Mouse (Mus musculus): ENCODE measurements around the gene Il4i1. TPM values are rescaled to one million over a fixed set of nuclear protein-coding genes. Genes with fewer than 3 reads are reported as not detected.
"Not testable (repeated sequence)": the region's sequence is repeated elsewhere in the genome, so short reads cannot be mapped to it uniquely, and the experiment has no call there.

Il4i1 gene
- polyA plus RNA-seq, 1 experiment from 2014 or later = 1.1 TPM

DNA sequence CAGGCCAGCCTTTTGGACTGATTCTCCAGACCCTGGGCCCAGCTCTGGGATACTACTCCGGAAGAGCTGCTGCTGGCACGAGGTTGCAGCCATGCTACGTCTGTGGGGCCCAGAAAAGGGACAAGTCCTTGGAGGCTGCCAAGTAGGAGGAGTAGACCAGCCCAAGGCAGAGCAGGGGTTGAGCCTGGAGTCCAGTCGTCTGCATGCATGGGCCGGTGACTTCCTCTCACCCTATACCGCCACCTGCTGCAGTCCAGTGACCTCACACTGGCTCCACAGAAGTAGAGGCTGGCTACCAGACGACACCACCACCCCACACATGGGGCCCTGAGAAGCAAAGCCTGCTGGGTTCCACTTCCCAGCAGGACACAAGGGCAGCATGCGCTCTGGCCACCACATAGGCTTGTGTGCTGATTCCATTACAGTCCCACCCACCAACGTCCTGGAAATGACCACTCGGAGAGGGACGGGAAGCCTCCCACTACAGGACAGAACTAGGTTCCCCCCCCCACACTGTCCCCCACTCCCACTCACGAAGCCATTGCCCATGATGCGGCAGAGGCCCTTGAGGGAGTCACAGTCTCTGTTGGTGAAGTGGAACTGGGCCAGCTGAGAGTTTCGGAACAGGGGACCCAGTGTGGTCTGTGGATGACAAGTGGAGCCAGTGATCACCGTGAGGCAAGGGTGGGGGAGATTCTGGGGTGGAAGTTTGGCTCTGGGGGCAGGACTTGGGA lies 50.3 kb downstream of the Il4i1 start:
- peak overlapping the region; percentile 90 for H3K4me2 ChIP-seq
- peak overlapping the region; percentile 65 for H3K27ac ChIP-seq (ENCODE audit: poor library complexity, severe bottlenecking)
- peaks cover 63% of the 10 kb centered on the region for H3K4me1 ChIP-seq (replicated peaks)
- no peaks in the 10 kb centered on the region for H3K27me3 ChIP-seq (replicated peaks)
- 47% methylated on average over 15 of the region's 15 CpGs for WGBS
- no peaks in the 10 kb centered on the region for H3K9me3 ChIP-seq (replicated peaks)
- ATAC-seq (ENCODE audit: insufficient number of reproducible peaks, low FRiP score) = 0 out of 2 replicates have a peak, but pooled peaks have one; percentile 5
- H3K4me3 ChIP-seq = peak overlapping the region; percentile 91
- H3K36me3 ChIP-seq = peaks cover 42% of the 10 kb centered on the region
- H3K9ac ChIP-seq = peak overlapping the region; percentile 99

DNA sequence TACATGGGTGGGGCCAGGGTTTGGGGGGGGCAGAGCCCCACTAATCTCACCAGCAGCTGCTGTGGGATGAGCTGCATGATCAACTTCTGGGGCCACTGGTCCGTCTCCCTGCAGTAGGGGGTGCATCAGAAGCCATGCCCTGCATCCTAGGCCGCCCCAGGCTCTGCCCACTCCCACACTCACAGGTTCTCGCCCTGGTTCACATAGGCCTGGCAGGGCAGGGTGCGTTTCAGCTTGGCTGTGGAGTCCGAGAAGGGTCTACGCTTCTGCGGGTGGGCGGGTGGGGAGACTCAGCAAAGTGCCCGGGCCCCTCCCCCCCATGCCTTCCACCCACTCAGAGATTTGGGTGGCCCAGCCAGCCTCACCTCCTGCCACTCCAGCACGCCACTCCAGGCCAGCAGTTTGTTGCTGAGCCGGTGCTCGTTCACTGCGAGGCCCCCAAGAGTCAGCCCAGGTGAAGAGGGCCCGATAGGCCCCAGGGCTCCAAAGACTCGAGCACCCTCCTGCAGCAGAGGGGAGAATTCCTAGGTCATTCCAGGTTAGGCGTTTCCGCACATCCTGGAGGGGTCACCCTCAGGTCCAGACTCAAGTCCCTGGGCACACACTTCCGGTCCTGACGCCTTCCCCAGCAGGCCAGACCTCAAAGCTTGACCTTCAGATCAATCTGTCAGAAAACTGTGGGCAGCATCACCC lies 51.0 kb downstream of the Il4i1 start:
- H3K4me3 ChIP-seq = peak overlapping the region; percentile 91
- H3K9me3 ChIP-seq (replicated peaks) = no peaks in the 10 kb centered on the region
- H3K4me2 ChIP-seq = peak overlapping the region; percentile 90
- no peak for ATAC-seq (ENCODE audit: insufficient number of reproducible peaks, low FRiP score)
- peaks cover 35% of the 10 kb centered on the region for H3K36me3 ChIP-seq
- no peaks in the 10 kb centered on the region for H3K27me3 ChIP-seq (replicated peaks)
- H3K9ac ChIP-seq = peak overlapping the region; percentile 99
- 70% methylated on average over 19 of the region's 19 CpGs for WGBS
- H3K27ac ChIP-seq (ENCODE audit: poor library complexity, severe bottlenecking) = peak overlapping the region; percentile 65
- peaks cover 62% of the 10 kb centered on the region for H3K4me1 ChIP-seq (replicated peaks)

DNA sequence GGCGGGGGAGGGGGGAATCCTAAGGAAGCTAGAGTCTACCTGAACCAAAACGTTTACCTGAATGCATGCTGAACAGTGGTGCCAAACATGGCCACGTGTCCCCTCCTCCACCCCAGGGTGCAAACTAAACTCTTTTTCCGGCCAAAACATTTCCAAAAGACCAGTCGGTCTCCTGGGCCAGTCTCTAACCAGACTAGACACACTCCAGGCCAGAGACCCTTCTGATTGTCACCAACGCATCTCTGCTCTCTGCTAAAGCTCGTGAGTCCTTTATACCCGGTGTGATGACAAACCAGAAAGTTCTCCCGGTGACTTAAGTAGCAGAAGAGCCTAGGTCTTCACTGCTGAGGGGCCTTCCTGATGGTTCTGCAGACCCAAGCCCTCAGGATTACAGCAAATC lies 51.6 kb downstream of the Il4i1 start:
- Histone ChIP-seq H3K9ac (peak overlapping the region; percentile 99), H3K27ac (ENCODE audit: poor library complexity, severe bottlenecking) (peak overlapping the region; percentile 65; the same call in 1 of the 2 replicates), H3K4me2 (peak overlapping the region; percentile 90), H3K4me3 (peak overlapping the region; percentile 91), H3K36me3 (peaks cover 29% of the 10 kb centered on the region), H3K4me1 (replicated peaks) (peaks cover 65% of the 10 kb centered on the region), H3K27me3 (replicated peaks) (no peaks in the 10 kb centered on the region), H3K9me3 (replicated peaks) (no peaks in the 10 kb centered on the region)
- 54% methylated on average over 9 of the region's 9 CpGs for WGBS
- ATAC-seq (ENCODE audit: insufficient number of reproducible peaks, low FRiP score) = no peak

DNA sequence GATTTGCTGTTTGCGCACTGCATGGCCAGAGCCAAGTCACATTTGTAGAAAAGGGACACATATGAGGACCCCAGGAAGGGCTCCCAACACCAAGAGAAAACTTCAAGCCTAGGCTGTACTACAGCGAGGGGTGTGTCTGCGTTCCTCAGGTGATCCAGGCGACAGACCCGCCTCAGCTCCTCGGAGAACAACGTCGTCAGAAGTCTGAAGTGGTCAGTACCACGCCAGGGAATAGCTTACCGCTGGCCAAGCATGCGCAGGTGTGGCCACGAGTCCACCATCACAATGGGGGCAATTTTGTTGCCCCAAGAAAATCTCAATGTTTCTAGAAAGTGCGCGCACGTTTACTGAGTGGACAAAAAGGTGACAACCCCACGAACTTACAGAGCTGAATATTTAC lies 52.3 kb downstream of the Il4i1 start:
- Histone ChIP-seq H3K4me3 (peak overlapping the region; percentile 91), H3K9me3 (replicated peaks) (no peaks in the 10 kb centered on the region), H3K9ac (peak overlapping the region; percentile 99), H3K4me2 (peak overlapping the region; percentile 90), H3K27ac (ENCODE audit: poor library complexity, severe bottlenecking) (peak overlapping the region; percentile 100), H3K27me3 (replicated peaks) (no peaks in the 10 kb centered on the region), H3K36me3 (peaks cover 22% of the 10 kb centered on the region), H3K4me1 (replicated peaks) (peaks cover 71% of the 10 kb centered on the region)
- 6% methylated on average over 16 of the region's 16 CpGs for WGBS
- no peak for ATAC-seq (ENCODE audit: insufficient number of reproducible peaks, low FRiP score)

DNA sequence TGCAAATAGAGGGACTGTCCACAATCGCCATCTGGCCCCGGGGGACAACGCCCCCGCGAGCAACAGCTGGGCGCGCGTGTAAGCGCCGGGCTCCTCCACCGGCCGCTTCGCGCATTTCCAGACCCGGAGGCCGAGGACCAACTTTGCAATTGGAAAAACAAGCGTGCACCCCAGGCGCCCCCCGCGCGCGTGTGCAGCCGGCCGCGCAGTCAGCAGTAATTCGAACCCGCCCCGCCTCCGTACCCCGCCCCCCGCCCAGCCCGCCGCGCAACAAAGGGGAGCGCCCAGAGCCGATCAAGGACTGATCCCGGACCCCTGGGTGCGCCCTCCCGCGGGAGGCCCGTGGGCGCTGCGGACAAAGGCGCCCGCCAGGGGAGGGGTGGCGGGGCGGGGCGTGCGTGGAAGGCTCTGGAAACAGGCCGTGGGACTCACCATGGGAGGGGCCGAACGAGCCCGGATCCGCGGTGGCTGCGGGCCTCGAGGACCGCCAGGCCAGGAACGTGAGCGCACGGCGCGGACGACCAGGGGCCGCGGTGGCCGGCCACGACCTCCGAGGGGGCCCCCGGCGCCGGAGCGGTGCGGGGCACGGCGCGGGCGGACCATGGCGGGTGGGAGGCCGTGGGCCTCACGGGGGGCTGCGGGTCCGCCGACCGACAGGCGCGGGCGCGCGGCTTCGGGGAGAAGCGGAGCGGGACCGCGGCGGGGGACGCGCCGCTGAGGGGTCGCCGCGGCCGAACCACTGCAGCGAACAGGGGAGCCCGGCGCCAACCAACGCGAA lies 52.9 kb downstream of the Il4i1 start:
- ATAC-seq (ENCODE audit: insufficient number of reproducible peaks, low FRiP score) = peak; percentile 58
- under 1% methylated on average over 98 of the region's 108 CpGs for WGBS

DNA sequence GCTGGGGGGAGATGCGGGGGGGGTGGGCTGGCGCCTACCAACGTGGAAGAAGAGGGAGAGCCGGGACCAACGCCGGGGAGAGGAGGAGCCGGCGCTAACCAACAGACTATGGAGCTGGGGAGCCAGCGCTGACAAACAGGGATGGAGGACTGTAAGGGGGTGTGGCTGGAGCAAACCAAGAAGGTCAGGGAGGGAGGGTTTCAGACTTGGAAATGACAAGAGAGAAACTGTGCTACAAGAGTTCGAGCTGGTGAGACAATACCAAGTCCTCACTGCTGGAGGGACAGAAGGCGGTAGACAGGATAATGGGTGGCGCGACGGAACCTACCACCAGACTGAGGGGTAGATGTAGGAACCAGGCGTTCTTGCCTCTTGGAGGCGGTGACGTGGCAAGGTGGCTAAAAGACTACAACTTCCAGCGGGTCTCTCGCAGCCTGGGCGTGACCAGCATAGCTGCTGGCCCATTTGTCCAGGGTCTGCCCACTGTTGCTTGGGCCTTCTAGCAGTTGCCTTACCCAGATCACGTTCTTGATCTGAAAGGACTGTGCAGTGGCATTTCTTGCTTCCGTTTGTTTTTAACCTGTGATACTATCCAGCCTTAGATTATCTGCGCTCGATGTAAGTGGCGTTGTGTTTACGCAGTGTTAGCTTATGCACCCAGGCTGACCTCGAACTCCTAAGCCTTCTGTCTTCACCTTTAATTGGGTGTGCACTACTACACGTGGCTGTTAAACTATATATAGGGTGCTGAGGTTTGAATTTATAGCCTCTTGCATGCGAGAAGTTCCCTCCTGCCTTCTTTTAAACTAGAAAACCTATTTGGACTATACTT lies 53.7 kb downstream of the Il4i1 start, which contains the start of gene Ptov1:
Gene Ptov1 (minus strand): TSS at position 92 of the 832 bp plus-strand sequence.
- ATAC-seq (ENCODE audit: insufficient number of reproducible peaks, low FRiP score) = peak; percentile 89
- Histone ChIP-seq H3K36me3 (peaks cover 7% of the 10 kb centered on the region), H3K27me3 (replicated peaks) (no peaks in the 10 kb centered on the region), H3K4me1 (replicated peaks) (peaks cover 60% of the 10 kb centered on the region), H3K9ac (peak within 1 kb of the TSS; percentile 99), H3K9me3 (replicated peaks) (no peaks in the 10 kb centered on the region), H3K27ac (ENCODE audit: poor library complexity, severe bottlenecking) (peak within 1 kb of the TSS; percentile 100), H3K4me3 (peak within 1 kb of the TSS; percentile 91), H3K4me2 (peak within 1 kb of the TSS; percentile 90)
- WGBS = 7% methylated on average over 29 of the region's 29 CpGs

More for the DNA sequence above, 52.9 kb downstream of the Il4i1 start:
- no peaks in the 10 kb centered on the region for H3K27me3 ChIP-seq (replicated peaks)
- peak overlapping the region; percentile 100 for H3K27ac ChIP-seq (ENCODE audit: poor library complexity, severe bottlenecking)
- H3K9ac ChIP-seq = peak overlapping the region; percentile 99
- peaks cover 68% of the 10 kb centered on the region for H3K4me1 ChIP-seq (replicated peaks)
- peak overlapping the region; percentile 91 for H3K4me3 ChIP-seq
- peak overlapping the region; percentile 90 for H3K4me2 ChIP-seq
- H3K36me3 ChIP-seq = peaks cover 15% of the 10 kb centered on the region
- H3K9me3 ChIP-seq (replicated peaks) = no peaks in the 10 kb centered on the region

DNA sequence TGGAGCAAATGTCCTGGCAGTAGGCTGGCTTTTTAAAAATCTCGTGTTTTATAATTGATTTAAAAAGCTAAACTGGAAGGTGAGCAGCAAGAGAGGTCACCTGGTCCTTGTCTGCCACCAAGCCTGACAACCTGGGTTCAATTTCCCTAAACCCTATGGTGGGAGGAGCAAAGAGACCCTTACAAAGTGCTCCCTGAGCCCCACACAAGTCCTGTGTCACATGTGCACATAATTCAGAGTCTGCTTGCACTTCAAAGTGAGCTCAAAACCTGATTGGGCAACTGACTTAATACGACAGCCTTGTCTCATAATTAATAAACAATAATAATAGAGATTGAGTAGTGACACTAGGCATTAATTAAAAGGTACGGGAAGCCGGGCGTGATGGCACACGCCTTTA lies 54.4 kb downstream of the Il4i1 start:
- H3K9me3 ChIP-seq (replicated peaks) = no peaks in the 10 kb centered on the region
- H3K27ac ChIP-seq (ENCODE audit: poor library complexity, severe bottlenecking) = peak overlapping the region; percentile 100
- peaks cover 2% of the 10 kb centered on the region for H3K36me3 ChIP-seq
- 79% methylated on average over 6 of the region's 6 CpGs for WGBS
- H3K4me1 ChIP-seq (replicated peaks) = peaks cover 53% of the 10 kb centered on the region
- H3K4me2 ChIP-seq = peak overlapping the region; percentile 90
- H3K27me3 ChIP-seq (replicated peaks) = no peaks in the 10 kb centered on the region
- no peak for ATAC-seq (ENCODE audit: insufficient number of reproducible peaks, low FRiP score)
- peak overlapping the region; percentile 91 for H3K4me3 ChIP-seq
- peak overlapping the region; percentile 99 for H3K9ac ChIP-seq

DNA sequence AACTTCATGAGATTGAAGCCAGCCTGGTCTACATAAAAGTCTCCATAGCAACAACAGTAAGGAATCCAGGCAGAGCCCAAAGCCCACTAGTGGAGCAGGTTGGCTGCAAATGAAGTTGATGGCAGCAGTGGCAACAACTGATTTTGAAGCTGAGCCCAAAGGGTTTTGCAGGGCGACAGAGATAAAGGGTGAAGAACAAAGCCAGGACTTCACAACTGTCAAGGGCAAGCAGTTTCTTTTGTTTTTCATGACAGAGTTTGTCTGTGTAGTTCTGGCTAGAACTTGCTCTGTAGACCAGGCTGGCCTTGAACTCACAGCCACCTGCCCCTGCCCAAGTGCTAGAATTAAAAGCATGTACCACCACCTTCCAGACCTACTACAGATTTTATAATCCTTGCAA lies 55.0 kb downstream of the Il4i1 start:
- Histone ChIP-seq H3K4me3 (no peak overlapping the region), H3K9me3 (replicated peaks) (no peaks in the 10 kb centered on the region), H3K27ac (ENCODE audit: poor library complexity, severe bottlenecking) (no peak overlapping the region), H3K4me2 (no peak overlapping the region), H3K36me3 (peaks cover 7% of the 10 kb centered on the region), H3K9ac (no peak overlapping the region), H3K27me3 (replicated peaks) (no peaks in the 10 kb centered on the region), H3K4me1 (replicated peaks) (peaks cover 47% of the 10 kb centered on the region)
- ATAC-seq (ENCODE audit: insufficient number of reproducible peaks, low FRiP score) = no peak
- 68% methylated on average over 1 of the region's 1 CpGs for WGBS

DNA sequence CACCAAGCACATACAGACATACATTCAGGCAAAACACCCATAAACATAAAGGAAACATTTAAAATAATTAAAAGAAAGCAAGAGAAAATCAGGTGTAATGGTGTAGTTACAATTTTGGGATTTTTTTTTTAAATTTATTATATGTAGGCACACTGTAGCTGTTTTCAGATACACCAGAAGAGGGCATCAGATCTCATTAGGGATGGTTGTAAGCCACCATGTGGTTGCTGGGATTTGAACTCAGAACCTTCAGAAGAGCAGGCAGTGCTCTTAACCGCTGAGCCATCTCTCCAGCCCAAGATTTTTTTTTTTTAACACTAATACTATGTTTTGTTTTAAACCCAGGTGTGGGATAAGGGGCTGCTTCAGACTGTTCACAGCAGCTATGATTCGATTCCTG lies 55.6 kb downstream of the Il4i1 start:
- not testable (repeated sequence) for H3K9ac ChIP-seq; H3K27me3 ChIP-seq (replicated peaks); ATAC-seq (ENCODE audit: insufficient number of reproducible peaks, low FRiP score); H3K4me3 ChIP-seq; H3K27ac ChIP-seq (ENCODE audit: poor library complexity, severe bottlenecking); H3K4me2 ChIP-seq; H3K9me3 ChIP-seq (replicated peaks)
- H3K4me1 ChIP-seq (replicated peaks) = peaks cover 45% of the 10 kb centered on the region
- H3K36me3 ChIP-seq = peaks cover 12% of the 10 kb centered on the region
- 91% methylated on average over 2 of the region's 2 CpGs for WGBS

DNA sequence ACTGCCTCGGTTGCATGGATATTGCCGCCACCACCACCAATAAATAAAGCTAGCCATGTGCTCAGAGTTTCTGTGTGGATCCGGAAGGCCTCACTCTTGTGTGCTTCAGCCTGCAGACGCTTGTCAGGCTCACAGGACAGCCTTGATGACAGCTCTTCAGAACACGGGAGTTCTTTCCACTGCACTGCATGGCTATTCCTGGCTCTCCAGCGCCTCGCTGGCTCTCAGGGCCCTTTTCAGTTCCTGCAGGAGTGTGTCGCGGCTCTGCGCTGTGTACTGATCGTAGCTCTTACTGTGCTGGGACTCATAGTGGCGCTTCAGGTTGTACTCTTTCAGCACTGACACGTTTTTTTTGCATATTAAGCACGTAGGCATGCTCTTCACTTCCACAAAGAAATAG lies 61.6 kb downstream of the Il4i1 start:
- no peak overlapping the region for H3K4me2 ChIP-seq
- ATAC-seq (ENCODE audit: insufficient number of reproducible peaks, low FRiP score) = peak; percentile 40; the same call in 1 of the 2 replicates
- H3K36me3 ChIP-seq = peaks cover 73% of the 10 kb centered on the region
- H3K4me3 ChIP-seq = no peak overlapping the region
- peak overlapping the region; percentile 85 for H3K27ac ChIP-seq (ENCODE audit: poor library complexity, severe bottlenecking)
- no peaks in the 10 kb centered on the region for H3K27me3 ChIP-seq (replicated peaks)
- peaks cover 38% of the 10 kb centered on the region for H3K4me1 ChIP-seq (replicated peaks)
- 0 out of 2 replicates have a peak overlapping the region, but pooled peaks have one; percentile 2 for H3K9ac ChIP-seq
- H3K9me3 ChIP-seq (replicated peaks) = no peaks in the 10 kb centered on the region
- 47% methylated on average over 14 of the region's 14 CpGs for WGBS

Measured in heart, embryonic 12.5 days (tissue).